Mouse (Mus musculus) layer of hippocampus, adult 11-12 months (tissue): ENCODE measurements around the gene Nnat.

Experiments used
- DNase-seq: peaks from one replicate; pipeline ENCODE4 v3.0.0; 2022; ENCODE audit warnings: low spot score

Gene Nnat

GRCm38 (mm10) chr2:157559858-157560257 is at the start of gene Nnat:
Gene Nnat, plus strand, starts transcription at chr2:157560078.
- no peak for DNase-seq

- peak; percentile 64 for DNase-seq
Measured at GRCm38 (mm10) chr2:157512859-157513258, 47.0 kb upstream of the Nnat start.

DNA sequence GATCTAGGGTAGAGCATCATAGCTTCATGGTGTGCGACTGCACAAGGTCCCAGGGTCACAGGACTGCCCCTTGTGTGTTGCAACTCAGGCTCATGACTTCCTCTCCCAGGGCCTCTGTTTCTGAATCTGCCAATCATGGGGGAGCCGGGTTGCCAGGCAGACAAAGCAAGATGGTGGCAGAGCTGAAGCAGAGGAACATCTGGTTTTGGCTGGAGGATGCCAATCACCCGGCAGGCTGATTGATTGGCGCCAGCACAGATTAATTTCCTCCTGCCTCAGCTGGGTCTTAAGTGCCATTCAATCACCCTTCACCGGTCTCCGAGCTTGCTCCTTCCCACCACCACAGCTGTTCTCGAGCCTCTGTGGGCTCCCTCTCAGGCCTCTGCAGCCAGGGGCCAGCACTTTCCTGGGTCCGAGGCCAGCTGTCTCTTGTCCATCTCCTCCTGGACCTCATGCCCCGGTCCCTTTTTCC is 46.1 kb upstream of the Nnat start:
- no peak for DNase-seq

DNA sequence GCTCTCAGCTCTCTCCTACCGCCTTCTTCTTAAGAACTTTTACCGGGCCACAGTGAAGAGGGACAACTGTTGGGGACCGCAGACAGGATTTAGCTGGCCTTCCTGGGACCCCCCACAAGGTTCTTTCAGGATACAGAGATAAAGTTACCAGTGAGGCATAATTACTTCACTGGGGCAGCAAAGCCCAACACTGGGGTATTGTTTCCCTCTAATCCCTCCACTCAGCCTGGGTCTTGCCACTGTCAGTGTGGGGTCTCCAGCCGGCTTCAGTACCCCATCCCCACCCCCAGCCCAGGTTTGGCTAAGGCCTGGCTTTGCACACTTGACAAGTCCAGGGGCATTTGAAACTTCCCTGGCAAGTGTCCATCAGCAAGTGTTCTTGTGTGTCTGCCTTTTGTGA is 45.5 kb upstream of the Nnat start:
- no peak for DNase-seq

GRCm38 (mm10) chr2:157517526-157517925 is 42.4 kb upstream of the Nnat start:
- DNase-seq = no peak

GRCm38 (mm10) chr2:157518451-157518850 is 41.4 kb upstream of the Nnat start:
- no peak for DNase-seq

DNA sequence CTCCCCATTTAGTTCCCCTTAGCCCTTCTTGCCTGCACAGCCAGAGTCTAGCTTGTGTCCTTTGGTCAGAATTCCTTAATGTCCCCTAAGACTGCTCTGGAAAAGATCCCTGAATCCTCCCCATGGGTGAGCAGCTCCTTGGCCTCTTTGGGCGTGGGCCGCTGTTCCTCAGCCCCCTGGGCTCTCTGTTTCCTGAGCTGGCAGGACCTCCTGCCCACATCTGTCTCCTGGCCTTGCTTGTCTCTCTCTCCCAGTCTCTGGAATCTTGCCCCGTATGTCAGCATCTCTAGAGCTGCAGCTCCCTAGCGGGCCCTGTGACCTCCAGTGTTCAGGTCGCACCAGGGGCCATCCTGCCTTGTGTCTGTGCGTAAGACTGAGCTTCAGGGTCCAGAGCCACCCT is 40.4 kb upstream of the Nnat start:
- DNase-seq = no peak

DNA sequence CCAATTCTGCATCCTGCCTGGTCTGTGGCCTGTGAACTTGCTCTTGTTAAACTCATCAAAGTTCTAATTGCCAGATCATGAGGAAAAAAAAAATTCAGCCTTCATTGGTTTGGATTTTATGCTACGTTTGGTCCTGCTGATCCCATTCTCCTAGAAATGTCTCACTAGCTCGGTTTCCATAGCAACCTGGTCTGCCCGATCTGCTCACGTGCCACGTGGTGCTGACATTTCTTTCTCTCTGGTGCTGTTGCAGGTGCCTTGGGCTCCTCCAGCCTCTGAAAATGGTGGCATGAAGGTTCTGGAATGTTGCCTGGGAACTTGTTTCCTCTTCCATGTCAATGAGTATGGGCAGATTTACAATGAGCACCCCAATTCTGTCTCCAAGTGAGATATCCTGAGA is 39.4 kb upstream of the Nnat start:
- DNase-seq = peak; percentile 55

DNA sequence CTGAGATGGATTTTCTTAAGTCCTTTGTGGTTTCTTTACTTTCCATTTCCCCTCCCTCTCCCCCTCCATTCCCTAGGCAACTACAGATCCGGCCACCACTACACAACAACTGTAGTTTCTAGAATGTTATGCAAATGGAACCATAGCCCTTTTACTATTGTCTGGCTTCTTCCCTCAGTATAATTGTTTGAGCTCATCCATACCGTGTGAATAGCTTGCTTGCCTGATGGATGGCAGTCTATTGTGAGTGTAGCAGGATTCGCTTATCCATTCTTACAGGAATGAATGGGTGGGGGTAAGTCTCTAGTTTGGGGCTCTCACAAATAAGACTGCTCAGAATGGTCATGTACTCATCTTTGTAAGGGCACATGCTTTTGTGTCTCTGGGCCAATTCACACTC is 37.3 kb upstream of the Nnat start:
- DNase-seq = no peak

DNA sequence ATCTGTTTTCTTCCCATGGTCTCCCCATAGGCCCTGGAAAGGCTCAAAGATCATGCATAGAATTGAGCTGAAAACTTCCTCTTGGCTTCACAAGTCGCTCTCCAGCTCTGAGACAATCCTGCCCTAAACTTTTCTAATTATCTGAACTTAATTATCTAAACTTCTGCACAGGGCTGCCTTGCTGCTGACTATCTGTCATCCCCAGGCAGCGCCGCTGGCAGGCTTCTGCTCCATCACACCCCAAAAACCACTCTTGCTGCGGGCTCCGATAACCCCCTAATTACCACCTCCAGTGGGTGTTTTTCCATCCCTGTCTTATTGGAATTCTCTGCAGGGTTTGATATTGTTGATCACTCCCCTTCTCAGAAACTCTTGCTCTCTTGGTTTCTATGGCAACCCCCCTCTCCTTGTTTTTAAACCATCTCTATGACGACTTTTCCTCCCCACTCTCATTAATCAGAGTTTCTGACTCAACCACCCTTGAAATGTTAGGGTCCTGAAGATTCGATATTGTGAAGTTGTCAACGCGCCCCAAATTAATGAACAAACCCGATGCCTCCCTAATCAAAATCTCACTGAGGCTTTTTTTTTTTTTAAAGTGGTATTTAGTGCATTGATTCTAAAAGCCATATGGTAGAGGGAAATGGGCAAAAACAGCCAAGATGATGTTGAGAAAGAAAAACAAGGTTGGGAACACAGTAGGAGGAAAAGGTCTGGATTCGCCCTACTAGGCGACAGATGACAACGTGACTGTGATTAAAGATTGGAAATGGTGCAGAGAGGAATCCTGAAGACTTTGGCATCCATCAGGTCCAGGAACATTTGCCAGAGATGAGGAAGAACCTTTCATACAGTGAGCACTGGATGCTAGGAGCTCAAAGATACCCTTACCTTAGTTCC is 29.6 kb upstream of the Nnat start:
- no peak for DNase-seq

- DNase-seq = no peak
Measured at GRCm38 (mm10) chr2:157531681-157532426, 28.0 kb upstream of the Nnat start.

- no peak for DNase-seq
Measured at GRCm38 (mm10) chr2:157534163-157534562, 25.7 kb upstream of the Nnat start.

DNA sequence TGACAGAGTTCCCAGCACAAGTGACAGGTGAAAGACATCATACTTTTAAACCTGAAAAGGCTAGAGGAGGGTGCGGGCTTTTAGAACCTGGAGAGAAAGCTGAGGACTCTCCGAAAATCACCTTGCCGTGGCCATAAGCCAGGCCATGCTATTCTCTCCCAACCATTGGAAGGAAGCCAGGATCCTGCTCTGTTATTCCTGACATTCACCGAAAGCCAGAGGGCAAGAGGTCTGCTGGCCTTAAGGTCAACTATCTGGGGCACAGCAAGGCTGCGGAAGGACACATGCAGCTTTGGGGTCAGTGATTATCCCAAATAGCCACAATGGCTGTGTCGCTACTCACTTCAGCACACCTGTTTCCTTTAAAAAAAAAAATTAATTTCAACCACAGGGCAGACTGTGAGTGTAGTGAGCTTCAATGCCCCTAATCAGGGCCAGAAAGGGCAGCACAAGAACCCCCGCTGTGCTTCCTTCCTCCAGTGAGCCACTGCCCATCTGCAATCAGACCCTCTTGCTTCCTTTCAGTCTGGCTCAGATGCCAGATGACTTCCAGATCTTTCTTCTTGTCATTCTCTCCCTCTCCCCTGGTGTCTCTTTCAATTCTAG is 23.3 kb upstream of the Nnat start:
- no peak for DNase-seq

DNA sequence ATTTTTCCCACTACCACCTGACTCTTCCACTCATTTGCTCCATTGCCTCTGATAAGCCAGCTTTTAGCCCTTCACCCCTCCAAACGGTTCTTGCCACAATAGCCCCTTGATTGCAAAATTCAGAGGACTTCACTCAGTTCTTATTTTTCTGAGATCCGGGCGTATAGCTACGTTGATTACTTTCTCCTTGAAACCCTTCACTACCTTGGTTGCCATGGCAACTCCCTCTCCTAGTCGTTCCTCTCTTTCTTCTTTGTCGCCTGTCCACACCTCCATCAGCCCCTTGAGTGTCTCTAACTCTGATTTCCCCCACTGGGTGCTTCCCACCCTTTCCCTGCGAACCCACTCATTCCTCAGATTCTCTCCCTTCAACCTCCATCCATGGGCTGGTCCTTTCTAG is 22.8 kb upstream of the Nnat start:
- no peak for DNase-seq

DNA sequence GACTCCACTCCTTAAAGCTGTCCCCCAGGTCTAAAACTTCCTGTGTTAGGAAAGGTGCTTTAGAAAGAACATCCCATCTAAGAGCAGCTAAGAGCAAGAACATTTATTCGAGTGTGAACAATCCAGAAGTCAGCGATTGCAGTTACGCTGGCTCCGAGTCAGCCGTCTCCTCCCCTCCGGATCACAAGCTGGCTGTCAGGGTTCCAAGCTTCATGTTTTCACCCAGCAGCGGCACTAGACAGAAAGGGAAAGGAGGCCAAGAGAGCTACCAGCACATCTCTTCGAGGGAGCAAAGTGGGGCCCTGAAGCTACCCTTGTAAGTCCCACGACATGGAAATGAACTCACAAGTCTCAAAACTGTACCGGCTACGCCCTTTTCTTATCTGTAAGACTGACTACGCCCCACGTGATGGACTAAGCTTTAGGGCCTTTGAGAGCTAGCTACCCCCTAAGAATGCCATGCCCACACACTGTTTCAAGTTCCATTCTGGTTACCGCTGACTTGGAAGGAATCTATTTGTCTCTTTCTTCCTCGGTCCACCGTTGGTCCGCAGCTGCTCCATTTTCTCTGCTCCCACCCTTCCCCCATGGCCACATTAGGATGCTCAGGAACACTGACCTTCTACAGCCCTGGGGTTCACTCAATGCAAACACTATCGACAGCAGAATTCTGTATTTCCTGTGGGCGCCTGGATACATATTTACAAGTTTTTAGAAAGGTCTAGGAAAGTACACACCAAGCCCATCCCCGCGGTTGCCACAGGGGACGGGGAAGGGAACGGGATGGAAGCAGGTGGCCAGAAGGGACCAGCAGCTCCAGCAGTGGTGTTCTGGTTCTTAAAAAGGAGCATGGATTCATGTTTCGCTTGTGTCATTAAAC is 19.6 kb upstream of the Nnat start:
- peak; percentile 60 for DNase-seq

- no peak for DNase-seq
Measured at GRCm38 (mm10) chr2:157540953-157541569, 18.8 kb upstream of the Nnat start.

DNA sequence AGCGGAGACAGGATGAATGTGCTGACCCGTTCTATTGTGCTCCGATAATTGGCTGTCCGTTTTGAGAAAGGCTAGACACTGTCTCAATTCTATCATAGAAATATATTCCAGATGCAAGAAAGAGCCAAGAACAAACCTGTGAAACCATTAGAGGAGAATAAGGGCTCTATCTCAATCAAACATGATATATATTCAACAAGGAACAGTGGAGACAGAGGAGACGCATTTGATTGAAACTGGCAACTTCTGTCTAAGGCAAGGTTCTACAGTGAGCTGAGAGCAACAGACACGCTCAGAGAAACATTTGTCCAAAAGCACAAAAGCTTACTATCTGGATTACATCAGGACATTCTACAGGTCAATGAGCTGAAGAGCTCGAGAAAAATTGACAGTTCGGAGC is 18.2 kb upstream of the Nnat start:
- DNase-seq = no peak

GRCm38 (mm10) chr2:157542415-157542814 is 17.5 kb upstream of the Nnat start:
- no peak for DNase-seq

DNA sequence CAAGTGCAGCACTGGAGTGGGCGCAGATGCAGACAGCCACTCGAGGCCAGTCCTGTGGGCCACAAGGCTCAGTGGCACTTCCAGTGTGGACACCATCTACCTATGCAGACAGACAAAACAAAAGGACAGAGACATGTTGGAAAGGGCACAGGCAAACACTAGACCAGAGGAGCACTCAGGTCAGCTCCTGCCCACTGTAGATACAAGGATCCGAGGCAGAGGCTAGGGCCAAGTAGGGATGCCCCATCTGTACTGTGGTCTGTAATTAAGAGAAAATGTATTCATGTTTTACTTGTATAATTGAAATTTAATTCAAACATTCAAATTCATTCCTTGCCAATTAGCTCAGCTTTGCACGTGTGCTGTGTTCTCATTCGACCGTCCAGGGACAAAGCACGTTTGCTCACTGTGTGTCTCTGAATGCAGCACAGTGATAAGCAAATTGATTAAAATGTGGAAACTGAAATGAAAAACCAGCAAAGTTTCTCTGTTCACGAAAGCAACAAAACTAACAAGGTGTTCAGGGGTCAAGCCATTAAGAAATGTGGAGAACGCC is 15.5 kb upstream of the Nnat start:
- no peak for DNase-seq

DNA sequence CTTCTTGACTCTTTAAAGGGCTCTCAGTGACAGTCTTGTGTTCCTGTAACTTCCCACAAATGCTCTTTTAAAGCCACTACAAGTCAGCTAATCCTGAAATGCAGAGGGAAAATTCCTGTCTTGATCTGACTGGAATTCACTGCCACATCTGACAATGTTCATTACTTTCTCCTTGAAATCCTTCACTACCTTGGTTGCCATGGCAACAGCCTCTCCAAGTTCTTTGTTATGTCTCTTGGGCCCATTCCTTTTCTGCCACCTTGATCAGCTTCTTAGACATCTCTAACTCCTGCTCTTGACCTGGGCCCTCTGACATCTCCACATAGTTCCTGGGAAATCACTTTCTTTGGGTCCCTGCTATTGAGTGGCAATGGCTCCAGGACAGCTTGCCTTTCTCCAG is 13.2 kb upstream of the Nnat start:
- no peak for DNase-seq

DNA sequence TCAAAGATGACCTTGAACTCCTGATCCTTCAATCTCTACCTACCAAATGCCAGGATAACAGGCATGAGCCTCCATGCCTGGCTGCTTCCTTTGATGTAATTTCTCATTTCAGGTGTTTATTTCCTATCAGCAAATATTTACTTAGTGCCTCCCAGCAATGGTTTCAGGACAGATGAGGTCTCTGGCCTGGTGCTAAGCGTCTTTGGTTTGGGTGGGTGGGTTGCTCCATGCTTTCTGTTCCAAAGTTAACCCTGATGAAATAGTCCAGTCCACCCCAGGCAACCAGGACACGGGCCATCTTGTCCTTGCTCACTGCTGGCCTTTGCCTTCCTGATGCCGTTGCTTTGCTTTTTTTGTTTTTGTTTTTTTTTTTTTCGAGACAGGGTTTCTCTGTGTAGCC is 9.6 kb upstream of the Nnat start:
- no peak for DNase-seq
